Mouse (Mus musculus): ENCODE measurements at regions not wholly inside any gene's neighbourhood (a gene's known extent, or its start where the extent isn't known, plus 50 kb on each side); places are given as distances from the start of the nearest gene placed in this dataset.
"Not testable (repeated sequence)": the region's sequence is repeated elsewhere in the genome, so short reads cannot be mapped to it uniquely, and the experiment has no call there.

- no peaks in the 10 kb centered on the region for H3K36me3 ChIP-seq (ENCODE audit: insufficient read depth, low read length)
Measured at GRCm38 (mm10) chr11:12535063-12535462, 70.3 kb upstream of the Cobl start.

GRCm38 (mm10) chr11:12532288-12532687, 67.5 kb upstream of the Cobl start:
- H3K36me3 ChIP-seq (ENCODE audit: insufficient read depth, low read length), result no peaks in the 10 kb centered on the region
- H3K4me1 ChIP-seq (ENCODE audit: insufficient read depth, low read length), result peaks cover 8% of the 10 kb centered on the region; the same call in 1 of the 2 replicates
- no peaks in the 10 kb centered on the region for H3K9me3 ChIP-seq (ENCODE audit: low read length)
- 9% methylated on average over 3 of the region's 3 CpGs for WGBS
- H3K4me2 ChIP-seq (replicated peaks; ENCODE audit: low read depth, low read length), result no peak overlapping the region
- no peak overlapping the region for H3K27ac ChIP-seq (ENCODE audit: low read length)
- peak; percentile 99 for ATAC-seq (ENCODE audit: low FRiP score, low TSS enrichment)
- no peak overlapping the region for H3K4me3 ChIP-seq (ENCODE audit: low read length)
- H3K27me3 ChIP-seq (ENCODE audit: insufficient read depth, low read length), result no peaks in the 10 kb centered on the region
- H3K9ac ChIP-seq (replicated peaks; ENCODE audit: low read length), result no peak overlapping the region

More at GRCm38 (mm10) chr11:12535063-12535462, 70.3 kb upstream of the Cobl start:
- no peak overlapping the region for H3K4me3 ChIP-seq (ENCODE audit: low read length)
- WGBS, result 10% methylated on average over 2 of the region's 2 CpGs
- ATAC-seq (ENCODE audit: low FRiP score, low TSS enrichment), result 0 out of 2 replicates have a peak, but pooled peaks have one; percentile 32
- no peak overlapping the region for H3K27ac ChIP-seq (ENCODE audit: low read length)
- no peaks in the 10 kb centered on the region for H3K9me3 ChIP-seq (ENCODE audit: low read length)
- peaks cover 8% of the 10 kb centered on the region; the same call in 1 of the 2 replicates for H3K4me1 ChIP-seq (ENCODE audit: insufficient read depth, low read length)
- H3K27me3 ChIP-seq (ENCODE audit: insufficient read depth, low read length), result no peaks in the 10 kb centered on the region
- no peak overlapping the region for H3K9ac ChIP-seq (replicated peaks; ENCODE audit: low read length)
- H3K4me2 ChIP-seq (replicated peaks; ENCODE audit: low read depth, low read length), result no peak overlapping the region

GRCm38 (mm10) chr11:12522063-12522462, 57.3 kb upstream of the Cobl start:
- not testable (repeated sequence) for H3K27me3 ChIP-seq (ENCODE audit: insufficient read depth, low read length); H3K36me3 ChIP-seq (ENCODE audit: insufficient read depth, low read length); H3K9ac ChIP-seq (replicated peaks; ENCODE audit: low read length); H3K4me2 ChIP-seq (replicated peaks; ENCODE audit: low read depth, low read length); H3K4me3 ChIP-seq (ENCODE audit: low read length); ATAC-seq (ENCODE audit: low FRiP score, low TSS enrichment); H3K27ac ChIP-seq (ENCODE audit: low read length); H3K4me1 ChIP-seq (ENCODE audit: insufficient read depth, low read length); H3K9me3 ChIP-seq (ENCODE audit: low read length)
- 78% methylated on average over 2 of the region's 2 CpGs for WGBS

- H3K9ac ChIP-seq (replicated peaks; ENCODE audit: low read length), result no peak overlapping the region
- no peaks in the 10 kb centered on the region for H3K4me1 ChIP-seq (ENCODE audit: insufficient read depth, low read length)
- H3K27me3 ChIP-seq (ENCODE audit: insufficient read depth, low read length), result no peaks in the 10 kb centered on the region
- H3K4me3 ChIP-seq (ENCODE audit: low read length), result no peak overlapping the region
- no peak overlapping the region for H3K27ac ChIP-seq (ENCODE audit: low read length)
- no peaks in the 10 kb centered on the region for H3K36me3 ChIP-seq (ENCODE audit: insufficient read depth, low read length)
- 54% methylated on average over 3 of the region's 3 CpGs for WGBS
- no peak for ATAC-seq (ENCODE audit: low FRiP score, low TSS enrichment)
- H3K4me2 ChIP-seq (replicated peaks; ENCODE audit: low read depth, low read length), result no peak overlapping the region
- no peaks in the 10 kb centered on the region for H3K9me3 ChIP-seq (ENCODE audit: low read length)
Measured at GRCm38 (mm10) chr11:12521286-12521685, 56.5 kb upstream of the Cobl start.

- H3K4me1 ChIP-seq (ENCODE audit: insufficient read depth, low read length), result no peaks in the 10 kb centered on the region
- no peak overlapping the region for H3K4me3 ChIP-seq (ENCODE audit: low read length)
- no peak overlapping the region for H3K9ac ChIP-seq (replicated peaks; ENCODE audit: low read length)
- H3K9me3 ChIP-seq (ENCODE audit: low read length), result no peaks in the 10 kb centered on the region
- H3K36me3 ChIP-seq (ENCODE audit: insufficient read depth, low read length), result no peaks in the 10 kb centered on the region
- no peak for ATAC-seq (ENCODE audit: low FRiP score, low TSS enrichment)
- no peaks in the 10 kb centered on the region for H3K27me3 ChIP-seq (ENCODE audit: insufficient read depth, low read length)
- no peak overlapping the region for H3K27ac ChIP-seq (ENCODE audit: low read length)
- no peak overlapping the region for H3K4me2 ChIP-seq (replicated peaks; ENCODE audit: low read depth, low read length)
- WGBS, result 89% methylated on average over 2 of the region's 2 CpGs
Measured at GRCm38 (mm10) chr11:12516374-12516773, 51.6 kb upstream of the Cobl start.

Measured in kidney, embryonic 16.5 days (tissue).